Mouse (Mus musculus) olfactory bulb, adult 2 months (tissue): ENCODE data around the gene Gm20604.

ENCODE experiments used
- CTCF ChIP-seq: fragments of 200-500 bp; IDR thresholded peaks from 2 replicates; pipeline ENCODE4 v1.5.1; 2012; ENCODE audit warnings: low read depth, mild to moderate bottlenecking, low read length, moderate library complexity; ENCODE audit not compliant: insufficient read depth
- POLR2A ChIP-seq: fragments of 200-500 bp; IDR thresholded peaks from 2 replicates; pipeline ENCODE4 v1.6.1; 2012; ENCODE audit warnings: mild to moderate bottlenecking, low read depth, low read length, moderate library complexity; ENCODE audit not compliant: insufficient read depth

- TF ChIP-seq CTCF (no peak), POLR2A (no peak)
These were observed 13.1 kb upstream of the Gm20604 start for GRCm38 (mm10) chr12:102771601-102772000.
